In the genomic region with DNA sequence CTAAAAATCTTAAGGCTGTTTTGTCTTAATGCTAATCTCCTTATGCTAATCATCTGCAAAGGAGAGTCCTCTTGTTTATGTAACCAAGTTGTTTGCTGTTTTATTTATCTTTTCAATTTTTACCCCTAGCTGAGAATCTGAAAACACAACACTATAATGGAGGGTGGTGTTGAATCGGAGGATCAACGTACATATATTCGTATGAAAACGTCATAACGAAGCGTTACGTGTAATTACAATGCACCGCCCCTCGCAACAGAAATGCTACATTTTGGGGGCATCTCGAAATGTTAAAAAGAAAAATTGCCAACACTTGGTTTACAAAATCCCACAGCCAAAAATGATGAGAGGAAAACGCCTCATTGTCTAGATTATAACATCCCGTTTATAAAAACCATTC, we compare ENCODE assay signal across 8 mouse cellular contexts. TPM values are rescaled to one million over a fixed set of nuclear protein-coding genes. Genes with fewer than 3 reads are reported as not detected.
A peak's percentile ranks its signal among the peaks of the same experiment; 100 is the strongest.
DNase-seq lines count a peak whose midpoint lies in the region; ATAC-seq and TF ChIP-seq lines count a peak whose summit lies in the region.

No protein-coding gene starts in this region.

- peak overlapping the region; percentile 64 for H3K4me3 ChIP-seq in lung, adult 2 months (replicated peaks; ENCODE audit: extremely low read depth, low read depth, low read length)
- H3K4me3 ChIP-seq in embryonic facial prominence, embryonic 10.5 days: peak overlapping the region; percentile 87
- peak overlapping the region; percentile 99 for H3K4me3 ChIP-seq in intestine, embryonic 15.5 days (replicated peaks)
- peak overlapping the region; percentile 94 for H3K4me3 ChIP-seq in neural tube, embryonic 15.5 days (replicated peaks)

- no peak for TF ChIP-seq CTCF in lung, adult 2 months (IDR thresholded peaks at IDR 0.05; ENCODE audit: insufficient read depth, low read length)

- H3K36me3 ChIP-seq in embryonic facial prominence, embryonic 10.5 days (replicated peaks): peaks cover 33% of the 10 kb centered on the region
- H3K36me3 ChIP-seq in intestine, embryonic 15.5 days: no peaks in the 10 kb centered on the region
- no peaks in the 10 kb centered on the region for H3K36me3 ChIP-seq in neural tube, embryonic 15.5 days

- no peak for TF ChIP-seq POLR2A in lung, adult 2 months (IDR thresholded peaks at IDR 0.05; ENCODE audit: borderline replicate concordance, extremely low read depth, low read depth, low read length)

- peak overlapping the region; percentile 86 for H3K9ac ChIP-seq in intestine, embryonic 15.5 days
- H3K9ac ChIP-seq in neural tube, embryonic 15.5 days (replicated peaks): peak overlapping the region; percentile 68

- no peak for DNase-seq in lung, adult 2 months
- DNase-seq in lung, postnatal 10 days: no peak
- no peak for DNase-seq in embryonic facial prominence, embryonic 10.5 days (ENCODE audit: low spot score)
- DNase-seq in cerebellum, postnatal 36 days: no peak
- DNase-seq in gastrocnemius, adult 8-10 months (ENCODE audit: low spot score in 2 of 2): no peak
- DNase-seq in thymus, postnatal 25 days: no peak

- peak overlapping the region; percentile 78 for H3K4me2 ChIP-seq in intestine, embryonic 15.5 days (replicated peaks)
- H3K4me2 ChIP-seq in neural tube, embryonic 15.5 days: peak overlapping the region; percentile 75

- WGBS in lung, adult 2 months: under 1% methylated on average over 12 of the region's 12 CpGs
- WGBS in embryonic facial prominence, embryonic 10.5 days: 1% methylated on average over 12 of the region's 12 CpGs
- 2% methylated on average over 12 of the region's 12 CpGs for WGBS in intestine, embryonic 15.5 days
- under 1% methylated on average over 12 of the region's 12 CpGs for WGBS in neural tube, embryonic 15.5 days

- peaks cover 8% of the 10 kb centered on the region for H3K4me1 ChIP-seq in lung, adult 2 months (ENCODE audit: control insufficient read depth, insufficient read depth, low read length)
- H3K4me1 ChIP-seq in embryonic facial prominence, embryonic 10.5 days: peaks cover 17% of the 10 kb centered on the region
- no peaks in the 10 kb centered on the region for H3K4me1 ChIP-seq in intestine, embryonic 15.5 days (replicated peaks)
- H3K4me1 ChIP-seq in neural tube, embryonic 15.5 days: peaks cover 17% of the 10 kb centered on the region

- no peak for ATAC-seq in intestine, embryonic 15.5 days
- ATAC-seq in neural tube, embryonic 15.5 days (ENCODE audit: low FRiP score): no peak

- H3K9me3 ChIP-seq in embryonic facial prominence, embryonic 10.5 days: no peaks in the 10 kb centered on the region
- H3K9me3 ChIP-seq in intestine, embryonic 15.5 days: no peaks in the 10 kb centered on the region
- no peaks in the 10 kb centered on the region for H3K9me3 ChIP-seq in neural tube, embryonic 15.5 days (replicated peaks)

- no peaks in the 10 kb centered on the region for H3K27me3 ChIP-seq in embryonic facial prominence, embryonic 10.5 days (replicated peaks; ENCODE audit: low read depth, poor library complexity, severe bottlenecking)
- no peaks in the 10 kb centered on the region for H3K27me3 ChIP-seq in intestine, embryonic 15.5 days (replicated peaks)
- H3K27me3 ChIP-seq in neural tube, embryonic 15.5 days (replicated peaks): no peaks in the 10 kb centered on the region

- H3K27ac ChIP-seq in embryonic facial prominence, embryonic 10.5 days (replicated peaks): peak overlapping the region; percentile 95
- peak overlapping the region; percentile 89 for H3K27ac ChIP-seq in intestine, embryonic 15.5 days
- H3K27ac ChIP-seq in neural tube, embryonic 15.5 days (replicated peaks): peak overlapping the region; percentile 92; the same call in 1 of the 2 replicates

RNA-seq across cellular contexts. Expression of a gene that starts 0.9 kb away (rescaled TPM):
- polyA plus RNA-seq in lung, adult 2 months (2012; rRNA removed): 0.25 and 0.26 TPM in 2 replicates
- polyA plus RNA-seq in embryonic facial prominence, embryonic 10.5 days (2016; fragmentation: Nextera tagmentation; extraction: Ambion mirVana): 37.1 and 37.6 TPM in 2 replicates
- 10.8 and 12.5 TPM in 2 replicates for polyA plus RNA-seq in intestine, embryonic 15.5 days (2015; fragmentation: Nextera tagmentation; extraction: Ambion mirVana)
- 6.7 and 8.2 TPM in 2 replicates for polyA plus RNA-seq in neural tube, embryonic 15.5 days (2015; fragmentation: Nextera tagmentation; extraction: Ambion mirVana)
- 1 to 10 TPM in 1 of 4 experiments, under 1 TPM in 3; 0.59 to 1.4 (median 0.71) TPM for total RNA-seq in gastrocnemius, adult 8-10 months (2022)

RNA-seq across cellular contexts. Expression of a gene that starts 38.7 kb away (rescaled TPM):
- 1.2 and 1.3 TPM in 2 replicates for polyA plus RNA-seq in lung, adult 2 months (2012; rRNA removed)
- 10.7 TPM in 2 replicates for polyA plus RNA-seq in embryonic facial prominence, embryonic 10.5 days (2016; fragmentation: Nextera tagmentation; extraction: Ambion mirVana)
- 3.3 and 3.6 TPM in 2 replicates for polyA plus RNA-seq in intestine, embryonic 15.5 days (2015; fragmentation: Nextera tagmentation; extraction: Ambion mirVana)
- polyA plus RNA-seq in neural tube, embryonic 15.5 days (2015; fragmentation: Nextera tagmentation; extraction: Ambion mirVana): 6.6 and 6.9 TPM in 2 replicates
- total RNA-seq in gastrocnemius, adult 8-10 months (2022): under 1 TPM; 0.51 to 0.87 (median 0.73) TPM

RNA-seq across cellular contexts. Expression of a gene that starts 38.7 kb away (rescaled TPM):
- 19.1 and 25.5 TPM in 2 replicates for polyA plus RNA-seq in lung, adult 2 months (2012; rRNA removed)
- 126 and 138 TPM in 2 replicates for polyA plus RNA-seq in embryonic facial prominence, embryonic 10.5 days (2016; fragmentation: Nextera tagmentation; extraction: Ambion mirVana)
- 98.9 and 107 TPM in 2 replicates for polyA plus RNA-seq in intestine, embryonic 15.5 days (2015; fragmentation: Nextera tagmentation; extraction: Ambion mirVana)
- 58.0 and 75.0 TPM in 2 replicates for polyA plus RNA-seq in neural tube, embryonic 15.5 days (2015; fragmentation: Nextera tagmentation; extraction: Ambion mirVana)
- 10 to 100 TPM in 2 of 4 experiments, 1 to 10 TPM in 2; 8.3 to 11.1 (median 10.2) TPM for total RNA-seq in gastrocnemius, adult 8-10 months (2022)

RNA-seq across cellular contexts. Expression of a gene that starts 38.9 kb away (rescaled TPM):
- 0.43 and 0.70 TPM in 2 replicates for polyA plus RNA-seq in lung, adult 2 months (2012; rRNA removed)
- polyA plus RNA-seq in embryonic facial prominence, embryonic 10.5 days (2016; fragmentation: Nextera tagmentation; extraction: Ambion mirVana): 0.12 and 0.18 TPM in 2 replicates
- polyA plus RNA-seq in intestine, embryonic 15.5 days (2015; fragmentation: Nextera tagmentation; extraction: Ambion mirVana): 0.33 and 0.78 TPM in 2 replicates
- 0.19 and 0.28 TPM in 2 replicates for polyA plus RNA-seq in neural tube, embryonic 15.5 days (2015; fragmentation: Nextera tagmentation; extraction: Ambion mirVana)
- total RNA-seq in gastrocnemius, adult 8-10 months (2022): 10 to 100 TPM; 46.1 to 59.1 (median 53.0) TPM

RNA-seq across cellular contexts. Expression of a gene that starts 50.0 kb away (rescaled TPM):
- polyA plus RNA-seq in lung, adult 2 months (2012; rRNA removed): 2.4 and 3.5 TPM in 2 replicates
- polyA plus RNA-seq in embryonic facial prominence, embryonic 10.5 days (2016; fragmentation: Nextera tagmentation; extraction: Ambion mirVana): 8.2 and 8.5 TPM in 2 replicates
- polyA plus RNA-seq in intestine, embryonic 15.5 days (2015; fragmentation: Nextera tagmentation; extraction: Ambion mirVana): 6.2 and 6.3 TPM in 2 replicates
- polyA plus RNA-seq in neural tube, embryonic 15.5 days (2015; fragmentation: Nextera tagmentation; extraction: Ambion mirVana): 6.7 and 7.7 TPM in 2 replicates
- total RNA-seq in gastrocnemius, adult 8-10 months (2022): 1 to 10 TPM; 1.4 to 2.5 (median 2.1) TPM
